Mouse (Mus musculus): ENCODE measurements around the gene Rsph6a. TPM values are rescaled to one million over a fixed set of nuclear protein-coding genes. Genes with fewer than 3 reads are reported as not detected.

Rsph6a gene
- total and polyA plus RNA-seq, 2 experiments from 2014 or later: 0.57 TPM; not detected in 1

- no peaks in the 10 kb centered on the region for H3K27me3 ChIP-seq (ENCODE audit: insufficient read depth, low read length)
- no peak overlapping the region for H3K27ac ChIP-seq (ENCODE audit: low read depth, low read length)
- no peak overlapping the region for H3K4me3 ChIP-seq (ENCODE audit: low read depth, low read length)
- 58% methylated on average over 6 of the region's 6 CpGs for WGBS
- H3K4me2 ChIP-seq (ENCODE audit: low read depth, low read length, poor library complexity, severe bottlenecking): no peak overlapping the region
- ATAC-seq (ENCODE audit: low FRiP score): peak; percentile 24; the same call in 1 of the 2 replicates
- H3K4me1 ChIP-seq (ENCODE audit: insufficient read depth, low read length): no peaks in the 10 kb centered on the region
- TF ChIP-seq CTCF (IDR thresholded peaks at IDR 0.05): peak; percentile 76
- H3K9ac ChIP-seq (replicated peaks; ENCODE audit: low read length, poor library complexity, severe bottlenecking): no peak overlapping the region
- peak; percentile 65 for DNase-seq (ENCODE audit: low spot score)
- H3K9me3 ChIP-seq (ENCODE audit: low read length): no peaks in the 10 kb centered on the region
- peaks cover 32% of the 10 kb centered on the region for H3K36me3 ChIP-seq (ENCODE audit: insufficient read depth, low read length)
These were observed 25.3 kb upstream of the Rsph6a start for GRCm38 (mm10) chr7:19029084-19029653.

DNA sequence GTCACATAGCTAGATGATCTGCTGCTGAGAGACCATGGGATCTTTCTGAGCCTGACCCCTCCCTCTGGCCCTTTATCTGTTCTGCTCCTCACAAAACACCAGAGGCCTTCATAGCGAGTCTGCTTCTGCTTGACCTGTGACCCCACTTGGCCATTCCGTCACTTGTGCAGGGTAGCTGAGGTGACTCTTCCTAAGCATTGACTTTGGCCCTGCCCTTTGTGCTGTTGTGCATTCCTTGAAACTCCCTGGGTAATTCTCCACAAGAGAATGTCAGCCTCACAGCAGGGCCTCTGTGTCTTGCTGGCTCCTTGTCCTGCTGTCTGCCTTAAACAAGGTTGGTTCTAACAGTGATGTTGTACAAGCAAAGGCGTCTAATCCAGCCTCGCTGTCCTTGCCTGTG is 22.8 kb upstream of the Rsph6a start:
- no peak overlapping the region for H3K4me2 ChIP-seq (ENCODE audit: low read depth, low read length, poor library complexity, severe bottlenecking)
- TF ChIP-seq CTCF (IDR thresholded peaks at IDR 0.05): no peak
- 39% methylated on average over 4 of the region's 4 CpGs for WGBS
- no peak overlapping the region for H3K27ac ChIP-seq (ENCODE audit: low read depth, low read length)
- H3K9me3 ChIP-seq (ENCODE audit: low read length): no peaks in the 10 kb centered on the region
- no peak overlapping the region for H3K4me3 ChIP-seq (ENCODE audit: low read depth, low read length)
- ATAC-seq (ENCODE audit: low FRiP score) (no peak), DNase-seq (ENCODE audit: low spot score) (no peak)
- H3K9ac ChIP-seq (replicated peaks; ENCODE audit: low read length, poor library complexity, severe bottlenecking): no peak overlapping the region
- H3K36me3 ChIP-seq (ENCODE audit: insufficient read depth, low read length): peaks cover 54% of the 10 kb centered on the region
- no peaks in the 10 kb centered on the region for H3K27me3 ChIP-seq (ENCODE audit: insufficient read depth, low read length)
- no peaks in the 10 kb centered on the region for H3K4me1 ChIP-seq (ENCODE audit: insufficient read depth, low read length)

DNA sequence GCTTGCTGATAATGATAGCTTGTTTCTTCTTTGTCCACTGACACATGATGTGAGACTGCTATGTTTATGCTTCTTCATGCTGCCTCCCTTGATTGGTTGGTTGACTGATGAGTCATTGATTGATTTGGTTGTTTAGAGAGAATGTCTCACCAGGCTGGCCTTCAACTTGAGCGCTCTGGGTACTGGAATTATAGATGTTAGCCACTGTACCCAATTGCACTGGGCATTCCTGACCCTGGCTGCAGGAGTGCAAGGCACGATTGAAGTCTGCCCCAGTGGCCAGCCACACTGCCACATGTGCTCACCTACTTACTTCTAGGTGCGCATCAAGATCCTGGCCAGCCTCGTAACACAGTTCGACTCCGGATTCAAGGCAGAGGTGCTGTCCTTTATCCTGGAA is 9.9 kb upstream of the Rsph6a start:
- DNase-seq (ENCODE audit: low spot score) (no peak), ATAC-seq (ENCODE audit: low FRiP score) (no peak)
- no peaks in the 10 kb centered on the region for H3K4me1 ChIP-seq (ENCODE audit: insufficient read depth, low read length)
- H3K27ac ChIP-seq (ENCODE audit: low read depth, low read length): no peak overlapping the region
- no peak for TF ChIP-seq CTCF (IDR thresholded peaks at IDR 0.05)
- no peak overlapping the region for H3K4me3 ChIP-seq (ENCODE audit: low read depth, low read length)
- no peak overlapping the region for H3K4me2 ChIP-seq (ENCODE audit: low read depth, low read length, poor library complexity, severe bottlenecking)
- no peak overlapping the region for H3K9ac ChIP-seq (replicated peaks; ENCODE audit: low read length, poor library complexity, severe bottlenecking)
- no peaks in the 10 kb centered on the region for H3K9me3 ChIP-seq (ENCODE audit: low read length)
- peaks cover 94% of the 10 kb centered on the region for H3K36me3 ChIP-seq (ENCODE audit: insufficient read depth, low read length)
- 96% methylated on average over 6 of the region's 6 CpGs for WGBS
- H3K27me3 ChIP-seq (ENCODE audit: insufficient read depth, low read length): no peaks in the 10 kb centered on the region

- DNase-seq (ENCODE audit: low spot score): peak; percentile 61
These were observed 8.0 kb upstream of the Rsph6a start for GRCm38 (mm10) chr7:19046286-19047069.

DNA sequence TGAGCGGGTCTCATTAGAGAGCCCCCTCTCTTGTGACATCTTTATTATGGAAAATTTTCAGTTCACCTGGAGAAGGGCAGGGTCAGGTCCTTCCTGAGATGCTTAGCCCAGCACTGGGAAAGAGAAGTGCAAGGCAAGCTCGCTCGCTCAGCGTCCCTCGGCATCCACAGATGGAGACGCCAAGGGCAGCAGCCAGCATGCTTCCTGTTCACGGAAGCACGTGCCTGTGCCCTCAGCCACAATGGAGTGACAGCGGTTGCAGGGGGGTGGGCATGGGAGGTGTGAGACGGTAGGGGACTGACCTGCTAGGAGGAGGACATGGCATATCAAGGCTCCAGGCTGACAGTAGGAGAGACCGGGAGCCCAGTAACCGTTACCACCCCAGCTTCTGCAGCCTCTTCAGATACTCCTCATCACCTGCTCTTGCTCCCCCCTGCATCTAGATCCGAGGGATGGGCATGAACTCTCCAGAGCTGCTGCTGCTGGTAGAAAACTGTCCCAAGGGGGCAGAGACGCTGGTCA is 6.4 kb upstream of the Rsph6a start:
- Histone ChIP-seq H3K4me2 (ENCODE audit: low read depth, low read length, poor library complexity, severe bottlenecking) (no peak overlapping the region), H3K27ac (ENCODE audit: low read depth, low read length) (no peak overlapping the region), H3K4me1 (ENCODE audit: insufficient read depth, low read length) (no peaks in the 10 kb centered on the region), H3K4me3 (ENCODE audit: low read depth, low read length) (no peak overlapping the region), H3K27me3 (ENCODE audit: insufficient read depth, low read length) (no peaks in the 10 kb centered on the region), H3K36me3 (ENCODE audit: insufficient read depth, low read length) (peaks cover 80% of the 10 kb centered on the region), H3K9me3 (ENCODE audit: low read length) (no peaks in the 10 kb centered on the region), H3K9ac (replicated peaks; ENCODE audit: low read length, poor library complexity, severe bottlenecking) (no peak overlapping the region)
- 90% methylated on average over 14 of the region's 14 CpGs for WGBS
- no peak for DNase-seq (ENCODE audit: low spot score)
- ATAC-seq (ENCODE audit: low FRiP score): no peak
- no peak for TF ChIP-seq CTCF (IDR thresholded peaks at IDR 0.05)

More at GRCm38 (mm10) chr7:19046286-19047069, 8.0 kb upstream of the Rsph6a start:
- peaks cover 95% of the 10 kb centered on the region for H3K36me3 ChIP-seq (ENCODE audit: insufficient read depth, low read length)
- no peak for ATAC-seq (ENCODE audit: low FRiP score)
- no peak for TF ChIP-seq CTCF (IDR thresholded peaks at IDR 0.05)
- no peaks in the 10 kb centered on the region for H3K9me3 ChIP-seq (ENCODE audit: low read length)
- H3K4me2 ChIP-seq (ENCODE audit: low read depth, low read length, poor library complexity, severe bottlenecking): no peak overlapping the region
- no peaks in the 10 kb centered on the region for H3K4me1 ChIP-seq (ENCODE audit: insufficient read depth, low read length)
- H3K27me3 ChIP-seq (ENCODE audit: insufficient read depth, low read length): no peaks in the 10 kb centered on the region
- no peak overlapping the region for H3K9ac ChIP-seq (replicated peaks; ENCODE audit: low read length, poor library complexity, severe bottlenecking)
- no peak overlapping the region for H3K4me3 ChIP-seq (ENCODE audit: low read depth, low read length)
- WGBS: 94% methylated on average over 11 of the region's 11 CpGs
- H3K27ac ChIP-seq (ENCODE audit: low read depth, low read length): no peak overlapping the region

DNA sequence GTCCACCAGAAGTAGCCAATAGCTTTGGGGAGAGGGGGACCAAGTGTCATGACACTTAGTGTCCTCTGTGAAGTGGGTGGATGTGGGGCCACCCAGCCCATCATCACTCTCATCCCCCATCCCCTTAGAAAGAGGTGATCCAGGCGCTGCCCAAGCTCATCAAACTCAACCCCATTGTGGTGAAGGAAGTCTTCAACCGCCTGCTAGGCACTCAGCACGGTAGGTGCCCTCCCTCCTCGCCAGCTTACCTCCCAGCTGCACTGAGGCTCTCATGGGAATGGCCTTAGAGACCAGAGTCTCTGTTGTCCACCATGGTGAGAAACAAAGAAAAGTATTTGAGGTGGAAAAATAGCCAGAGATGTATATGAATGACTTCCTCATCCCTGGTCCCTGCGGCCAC is 5.2 kb upstream of the Rsph6a start:
- no peak for TF ChIP-seq CTCF (IDR thresholded peaks at IDR 0.05)
- H3K9me3 ChIP-seq (ENCODE audit: low read length): no peaks in the 10 kb centered on the region
- DNase-seq (ENCODE audit: low spot score) (no peak), ATAC-seq (ENCODE audit: low FRiP score) (no peak)
- no peak overlapping the region for H3K9ac ChIP-seq (replicated peaks; ENCODE audit: low read length, poor library complexity, severe bottlenecking)
- H3K27me3 ChIP-seq (ENCODE audit: insufficient read depth, low read length): no peaks in the 10 kb centered on the region
- H3K27ac ChIP-seq (ENCODE audit: low read depth, low read length): no peak overlapping the region
- peaks cover 73% of the 10 kb centered on the region for H3K36me3 ChIP-seq (ENCODE audit: insufficient read depth, low read length)
- no peak overlapping the region for H3K4me3 ChIP-seq (ENCODE audit: low read depth, low read length)
- H3K4me1 ChIP-seq (ENCODE audit: insufficient read depth, low read length): no peaks in the 10 kb centered on the region
- H3K4me2 ChIP-seq (ENCODE audit: low read depth, low read length, poor library complexity, severe bottlenecking): no peak overlapping the region
- 82% methylated on average over 5 of the region's 5 CpGs for WGBS

Measured in midbrain, postnatal 0 days (tissue).